Mouse (Mus musculus): ENCODE data around the gene Fam171a1. TPM values are rescaled to one million over a fixed set of nuclear protein-coding genes. Genes with fewer than 3 reads are reported as not detected.

Fam171a1 gene
- polyA plus RNA-seq, 1 experiment from 2014 or later, result 38.5 TPM

GRCm38 (mm10) chr2:3139578-3139977 lies 25.6 kb downstream of the Fam171a1 start:
- Histone ChIP-seq H3K27ac (no peak overlapping the region), H3K4me3 (replicated peaks) (no peak overlapping the region), H3K36me3 (replicated peaks) (no peaks in the 10 kb centered on the region), H3K4me2 (no peak overlapping the region), H3K9me3 (no peaks in the 10 kb centered on the region), H3K9ac (no peak overlapping the region), H3K27me3 (no peaks in the 10 kb centered on the region), H3K4me1 (peaks cover 38% of the 10 kb centered on the region)
- no peak for ATAC-seq (ENCODE audit: low FRiP score)
- 6% methylated on average over 3 of the region's 3 CpGs for WGBS

GRCm38 (mm10) chr2:3140585-3140984 lies 26.6 kb downstream of the Fam171a1 start:
- no peak overlapping the region for H3K9ac ChIP-seq
- H3K27ac ChIP-seq, result no peak overlapping the region

DNA sequence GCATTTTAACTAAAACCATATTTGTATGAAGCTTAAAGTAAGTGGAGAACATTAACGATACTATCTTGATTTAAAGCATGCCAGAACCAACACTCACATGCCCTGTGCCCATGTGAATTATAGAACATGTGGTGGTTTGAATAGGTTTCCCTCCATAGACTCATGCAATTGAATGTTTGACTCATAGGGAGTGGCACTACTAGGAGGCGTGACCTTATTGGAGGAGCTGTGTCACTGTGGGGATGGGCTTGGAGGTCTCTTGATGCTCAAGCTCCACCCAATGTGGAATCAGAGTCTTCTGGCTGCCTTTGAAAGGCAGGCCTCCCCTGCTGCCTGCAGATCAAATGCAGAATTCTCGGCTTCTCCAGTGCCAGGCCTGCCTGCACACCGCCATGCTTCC lies 27.8 kb downstream of the Fam171a1 start:
- Histone ChIP-seq H3K27me3 (no peaks in the 10 kb centered on the region), H3K4me3 (replicated peaks) (no peak overlapping the region), H3K4me1 (peaks cover 27% of the 10 kb centered on the region), H3K9ac (no peak overlapping the region), H3K9me3 (no peaks in the 10 kb centered on the region), H3K36me3 (replicated peaks) (no peaks in the 10 kb centered on the region), H3K4me2 (no peak overlapping the region), H3K27ac (no peak overlapping the region)
- 85% methylated on average over 4 of the region's 4 CpGs for WGBS
- no peak for ATAC-seq (ENCODE audit: low FRiP score)

More at GRCm38 (mm10) chr2:3140585-3140984, 26.6 kb downstream of the Fam171a1 start:
- no peaks in the 10 kb centered on the region for H3K9me3 ChIP-seq
- ATAC-seq (ENCODE audit: low FRiP score), result no peak
- no peaks in the 10 kb centered on the region for H3K36me3 ChIP-seq (replicated peaks)
- H3K4me2 ChIP-seq, result no peak overlapping the region
- no peaks in the 10 kb centered on the region for H3K27me3 ChIP-seq
- no peak overlapping the region for H3K4me3 ChIP-seq (replicated peaks)
- WGBS, result 59% methylated on average over 5 of the region's 5 CpGs
- H3K4me1 ChIP-seq, result peaks cover 28% of the 10 kb centered on the region

GRCm38 (mm10) chr2:3144291-3144690 lies 30.3 kb downstream of the Fam171a1 start:
- WGBS, result 93% methylated on average over 5 of the region's 5 CpGs

DNA sequence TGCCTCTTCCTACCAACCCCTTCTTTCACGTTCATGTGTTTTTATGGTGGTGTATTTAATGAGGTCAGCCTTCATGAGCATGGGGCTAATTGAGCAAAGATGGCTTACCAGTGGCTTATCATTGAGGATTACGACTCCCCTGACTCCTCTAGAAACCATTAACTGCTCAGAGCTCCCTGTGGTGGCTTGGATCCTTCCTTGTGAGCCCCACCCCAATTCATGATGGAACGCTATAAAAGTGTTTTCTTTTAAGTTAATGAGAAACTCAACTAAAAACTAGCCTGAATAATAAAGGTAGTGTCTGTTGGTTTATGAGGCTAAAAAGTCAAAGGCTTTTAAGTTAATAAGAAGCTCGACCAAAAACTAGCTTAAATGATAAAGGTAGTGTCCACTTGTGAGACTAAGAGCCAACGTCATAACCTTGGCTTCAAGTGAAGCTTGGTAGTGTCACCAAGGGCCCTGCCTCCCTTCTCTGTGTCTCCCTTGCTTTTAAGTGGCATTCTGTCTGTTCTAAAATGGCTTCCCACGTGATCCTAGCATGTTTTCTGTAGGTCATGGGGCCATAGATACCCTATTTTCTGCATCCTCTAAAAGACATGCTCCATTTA lies 33.6 kb downstream of the Fam171a1 start:
- no peaks in the 10 kb centered on the region for H3K9me3 ChIP-seq
- H3K4me2 ChIP-seq, result no peak overlapping the region
- H3K4me3 ChIP-seq (replicated peaks), result no peak overlapping the region
- 90% methylated on average over 6 of the region's 6 CpGs for WGBS
- H3K9ac ChIP-seq, result no peak overlapping the region
- peaks cover 8% of the 10 kb centered on the region; the same call in 1 of the 2 replicates for H3K4me1 ChIP-seq
- H3K36me3 ChIP-seq (replicated peaks), result no peaks in the 10 kb centered on the region
- H3K27ac ChIP-seq, result no peak overlapping the region
- no peak for ATAC-seq (ENCODE audit: low FRiP score)
- no peaks in the 10 kb centered on the region for H3K27me3 ChIP-seq

More at GRCm38 (mm10) chr2:3144291-3144690, 30.3 kb downstream of the Fam171a1 start:
- Histone ChIP-seq H3K4me3 (replicated peaks) (no peak overlapping the region), H3K4me1 (peaks cover 12% of the 10 kb centered on the region), H3K27ac (no peak overlapping the region), H3K4me2 (no peak overlapping the region), H3K36me3 (replicated peaks) (no peaks in the 10 kb centered on the region), H3K9me3 (no peaks in the 10 kb centered on the region), H3K27me3 (no peaks in the 10 kb centered on the region), H3K9ac (no peak overlapping the region)
- no peak for ATAC-seq (ENCODE audit: low FRiP score)

DNA sequence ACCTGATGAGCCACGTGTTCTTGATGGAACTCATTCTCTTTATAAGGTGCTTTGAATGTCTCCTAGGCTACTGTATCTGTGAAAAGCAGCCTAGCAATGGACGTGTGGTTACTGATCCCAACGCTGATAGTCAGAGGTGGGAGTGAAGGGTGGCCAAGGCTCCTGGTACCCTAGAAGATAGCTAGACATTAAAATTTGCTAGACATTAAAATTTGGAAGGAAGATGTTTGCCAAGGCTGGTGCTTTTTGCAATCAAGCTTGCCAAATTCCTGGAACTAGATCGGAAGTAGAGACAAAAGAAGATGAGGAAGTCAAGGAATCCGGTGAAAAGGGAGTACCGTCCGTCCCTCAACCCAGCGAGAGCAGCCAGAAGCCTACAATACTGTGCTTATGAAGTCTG lies 34.7 kb downstream of the Fam171a1 start:
- 93% methylated on average over 8 of the region's 8 CpGs for WGBS
- no peak for ATAC-seq (ENCODE audit: low FRiP score)
- H3K4me2 ChIP-seq, result no peak overlapping the region

GRCm38 (mm10) chr2:3150324-3150723 lies 36.3 kb downstream of the Fam171a1 start:
- no peaks in the 10 kb centered on the region for H3K27me3 ChIP-seq
- no peak for ATAC-seq (ENCODE audit: low FRiP score)
- H3K4me2 ChIP-seq, result no peak overlapping the region
- no peaks in the 10 kb centered on the region for H3K36me3 ChIP-seq (replicated peaks)
- no peak overlapping the region for H3K4me3 ChIP-seq (replicated peaks)
- H3K4me1 ChIP-seq, result peaks cover 13% of the 10 kb centered on the region; the same call in 1 of the 2 replicates
- H3K27ac ChIP-seq, result no peak overlapping the region
- H3K9me3 ChIP-seq, result no peaks in the 10 kb centered on the region
- 77% methylated on average over 5 of the region's 5 CpGs for WGBS
- H3K9ac ChIP-seq, result no peak overlapping the region

More for the DNA sequence above, 34.7 kb downstream of the Fam171a1 start:
- no peaks in the 10 kb centered on the region for H3K9me3 ChIP-seq
- no peak overlapping the region for H3K9ac ChIP-seq
- no peaks in the 10 kb centered on the region for H3K27me3 ChIP-seq
- H3K27ac ChIP-seq, result no peak overlapping the region
- H3K4me1 ChIP-seq, result peaks cover 8% of the 10 kb centered on the region; the same call in 1 of the 2 replicates
- H3K4me3 ChIP-seq (replicated peaks), result no peak overlapping the region
- H3K36me3 ChIP-seq (replicated peaks), result no peaks in the 10 kb centered on the region

GRCm38 (mm10) chr2:3151336-3151735 lies 37.3 kb downstream of the Fam171a1 start:
- Histone ChIP-seq H3K4me3 (replicated peaks) (no peak overlapping the region), H3K36me3 (replicated peaks) (no peaks in the 10 kb centered on the region), H3K27me3 (no peaks in the 10 kb centered on the region), H3K4me1 (peaks cover 14% of the 10 kb centered on the region; the same call in 1 of the 2 replicates), H3K9ac (no peak overlapping the region), H3K9me3 (no peaks in the 10 kb centered on the region), H3K27ac (no peak overlapping the region), H3K4me2 (no peak overlapping the region)
- ATAC-seq (ENCODE audit: low FRiP score), result no peak
- 84% methylated on average over 3 of the region's 3 CpGs for WGBS

- ATAC-seq (ENCODE audit: low FRiP score), result no peak
- Histone ChIP-seq H3K4me2 (no peak overlapping the region), H3K9me3 (no peaks in the 10 kb centered on the region), H3K4me1 (peaks cover 14% of the 10 kb centered on the region; the same call in 1 of the 2 replicates), H3K36me3 (replicated peaks) (no peaks in the 10 kb centered on the region), H3K27me3 (no peaks in the 10 kb centered on the region), H3K4me3 (replicated peaks) (no peak overlapping the region), H3K27ac (no peak overlapping the region), H3K9ac (no peak overlapping the region)
- WGBS, result 82% methylated on average over 1 of the region's 1 CpGs
These were observed 40.2 kb downstream of the Fam171a1 start for GRCm38 (mm10) chr2:3154091-3154665.

DNA sequence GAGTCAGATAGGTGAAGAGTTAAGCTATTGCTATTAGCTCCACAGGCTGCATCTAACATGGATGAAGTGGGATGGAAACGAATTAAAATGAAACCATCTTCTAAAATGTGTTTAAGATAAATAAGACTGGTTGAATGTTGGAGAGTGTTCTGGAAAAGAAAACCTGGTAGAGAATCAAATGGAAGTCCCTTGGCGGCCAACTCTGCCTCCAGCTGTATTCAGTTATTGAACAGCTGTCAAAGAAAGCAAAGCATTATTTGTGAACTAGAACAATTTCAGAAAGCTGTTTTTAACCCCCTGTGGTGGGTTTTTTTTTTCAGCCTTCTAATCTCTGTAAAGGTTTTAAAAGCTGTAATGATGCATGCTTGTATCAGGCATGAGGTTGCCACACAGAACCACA lies 41.0 kb downstream of the Fam171a1 start:
- Histone ChIP-seq H3K27me3 (no peaks in the 10 kb centered on the region), H3K9ac (no peak overlapping the region), H3K4me2 (no peak overlapping the region), H3K4me1 (peaks cover 14% of the 10 kb centered on the region; the same call in 1 of the 2 replicates), H3K27ac (no peak overlapping the region), H3K36me3 (replicated peaks) (no peaks in the 10 kb centered on the region), H3K9me3 (no peaks in the 10 kb centered on the region), H3K4me3 (replicated peaks) (no peak overlapping the region)
- ATAC-seq (ENCODE audit: low FRiP score), result no peak
- WGBS, result 76% methylated on average over 2 of the region's 2 CpGs

GRCm38 (mm10) chr2:3157030-3157429 lies 43.0 kb downstream of the Fam171a1 start:
- Histone ChIP-seq H3K4me3 (replicated peaks) (no peak overlapping the region), H3K27ac (no peak overlapping the region), H3K9me3 (no peaks in the 10 kb centered on the region), H3K36me3 (replicated peaks) (no peaks in the 10 kb centered on the region), H3K4me1 (0 out of 2 replicates have a peak, but pooled peaks cover 6% of the 10 kb centered on the region), H3K9ac (no peak overlapping the region), H3K27me3 (no peaks in the 10 kb centered on the region), H3K4me2 (no peak overlapping the region)
- ATAC-seq (ENCODE audit: low FRiP score), result no peak
- WGBS, result 91% methylated on average over 3 of the region's 3 CpGs

GRCm38 (mm10) chr2:3157661-3158344 lies 43.8 kb downstream of the Fam171a1 start:
- Histone ChIP-seq H3K4me3 (replicated peaks) (no peak overlapping the region), H3K9me3 (no peaks in the 10 kb centered on the region), H3K27me3 (no peaks in the 10 kb centered on the region), H3K9ac (no peak overlapping the region), H3K4me1 (0 out of 2 replicates have a peak, but pooled peaks cover 6% of the 10 kb centered on the region), H3K36me3 (replicated peaks) (no peaks in the 10 kb centered on the region), H3K27ac (no peak overlapping the region), H3K4me2 (no peak overlapping the region)
- no peak for ATAC-seq (ENCODE audit: low FRiP score)
- 83% methylated on average over 10 of the region's 10 CpGs for WGBS

All from forebrain, embryonic 12.5 days (tissue).